Mouse (Mus musculus) lung, adult 2 months (tissue): ENCODE results near the gene Pramel1.
"Not testable (repeated sequence)": the region's sequence is repeated elsewhere in the genome, so short reads cannot be mapped to it uniquely, and the experiment has no call there.

ENCODE experiments used
- CTCF ChIP-seq: fragments of 200-500 bp; IDR thresholded peaks from 2 replicates; pipeline ENCODE4 v1.5.1; 2011; ENCODE audit warnings: mild to moderate bottlenecking, low read length, control low read depth; ENCODE audit not compliant: insufficient read depth
- POLR2A ChIP-seq: fragments of 200-500 bp; IDR thresholded peaks from 2 replicates; pipeline ENCODE4 v1.6.1; 2011; ENCODE audit warnings: low read depth, mild to moderate bottlenecking, control low read depth, low read length, borderline replicate concordance; ENCODE audit errors: extremely low read depth

- TF ChIP-seq POLR2A, CTCF: not testable (repeated sequence)
Measured at GRCm38 (mm10) chr4:143345491-143345890, 48.7 kb upstream of the Pramel1 start.
